ENCODE assay signal across 24 mouse cellular contexts in genomic region chr7:101752346-101752745, GRCm38 (mm10).
DNase-seq lines count a peak whose midpoint lies in the region; ATAC-seq and TF ChIP-seq lines count a peak whose summit lies in the region.
"Had no signal": no experiment of that assay in that cellular context is flagged by ENCODE, and none has a peak within 500 bp of the region (broad histone marks: within the 10 kb centered on the region; RNA-seq: fewer than 3 reads in every experiment).

No protein-coding gene starts in this region.

- H3K27me3 ChIP-seq in Patski, result no peaks in the 10 kb centered on the region
- H3K27me3 ChIP-seq: CH12.LX; embryonic facial prominence, embryonic 13.5 days; embryonic facial prominence, embryonic 15.5 days; forebrain, embryonic 12.5 days had no signal

- DNase-seq in adrenal gland, adult 2 months, result peak; percentile 24
- DNase-seq in adrenal gland, postnatal 14 days, result no peak
- peak; percentile 48 for DNase-seq in Muller cell, postnatal 12 days (ENCODE audit: inconsistent ontology term)
- peak; percentile 31 for DNase-seq in Patski (ENCODE audit: low read depth, low spot score)
- DNase-seq in right cerebral cortex, postnatal 4 days, result no peak
- DNase-seq in heart, postnatal 25 days (ENCODE audit: low spot score), result no peak
- no peak for DNase-seq in heart, adult 8-10 months (ENCODE audit: low spot score)
- DNase-seq: adrenal gland, adult 8-10 months; adrenal gland, postnatal 25 days; B cell, adult 2 months; cerebellum, adult 11 months; cerebellum, adult 18-20 months; cerebellum, adult 8-10 months; cerebellum, adult 9-11 months; cerebellum, postnatal 14 days; cerebellum, postnatal 36 days; embryo, embryonic 11 days had no signal

- no peak for TF ChIP-seq CTCF in Patski (IDR thresholded peaks at IDR 0.05)

- ATAC-seq in Patski, result peak; percentile 21
- ATAC-seq: CD4-positive, CD25-positive, alpha-beta regulatory T cell, adult 4 months; forebrain, embryonic 14.5 days; forebrain, embryonic 16.5 days had no signal

- intact Hi-C loops in heart, postnatal 25 days (cut with DNase I), result no loop called here

- POLR2A ChIA-PET in Patski (lab: Charles Lee), result no interaction called here

- CTCF ChIA-PET in Patski (lab: Charles Lee), result no interaction called here

- in situ Hi-C loops in Patski (cut with MboI; ENCODE audit: low pct_unique_long_range_greater_than_20kb), result no loop called here

Comparison
In these comparisons a context has a peak if more than half of its experiments do, and no peak if none do; other contexts are left out.
1. DNase-seq: peak in adrenal gland, adult 2 months (single experiment), Muller cell, postnatal 12 days (single experiment) and Patski (single experiment); none in adrenal gland, postnatal 14 days (single experiment), right cerebral cortex, postnatal 4 days (single experiment), heart, postnatal 25 days (single experiment) and heart, adult 8-10 months (single experiment).